Mouse (Mus musculus) urinary bladder, postnatal 36 days (tissue): ENCODE data around the gene Cmip.

Experiments used
- DNase-seq, 2 experiments: peaks; one replicate each; pipeline ENCODE4 v3.0.0; 2022; ENCODE audit warnings: low spot score in 2 of 2, mixed read lengths in 1 of 2

The Cmip gene

GRCm38 (mm10) chr8:117500232-117500823, 243.5 kb downstream of the Cmip start:
- no peak for DNase-seq

GRCm38 (mm10) chr8:117501323-117501722, 244.5 kb downstream of the Cmip start:
- DNase-seq, result no peak

- no peak for DNase-seq
Observed at GRCm38 (mm10) chr8:117503405-117504069, 246.7 kb downstream of the Cmip start.

- DNase-seq, result no peak
Observed at GRCm38 (mm10) chr8:117507703-117508102, 250.8 kb downstream of the Cmip start.
